Mouse (Mus musculus): Measurements from ENCODE around the gene Mtmr4. TPM values are rescaled to one million over a fixed set of nuclear protein-coding genes. Genes with fewer than 3 reads are reported as not detected.
A peak's percentile ranks its signal among the peaks of the same experiment; 100 is the strongest.

Mtmr4 gene
- polyA plus RNA-seq, 1 experiment from 2014 or later = 65.1 TPM

- Histone ChIP-seq H3K36me3 (ENCODE audit: control insufficient read depth, insufficient read depth) (no peaks in the 10 kb centered on the region; the same call in 1 of the 2 replicates), H3K27ac (ENCODE audit: low read length) (no peak overlapping the region), H3K27me3 (replicated peaks; ENCODE audit: control insufficient read depth, insufficient read depth, low read length) (no peaks in the 10 kb centered on the region), H3K9me3 (ENCODE audit: control insufficient read depth, low read length) (no peaks in the 10 kb centered on the region), H3K4me2 (ENCODE audit: low read length) (no peak overlapping the region), H3K4me1 (replicated peaks; ENCODE audit: control insufficient read depth, insufficient read depth, low read length) (no peaks in the 10 kb centered on the region), H3K4me3 (replicated peaks; ENCODE audit: low read length) (no peak overlapping the region), H3K9ac (replicated peaks; ENCODE audit: low read depth, low read length) (no peak overlapping the region)
- WGBS = 35% methylated on average over 10 of the region's 10 CpGs
- ATAC-seq = no peak
Measured at GRCm38 (mm10) chr11:87629859-87630258, 37.9 kb downstream of the Mtmr4 start.

- 0 out of 2 replicates have a peak, but pooled peaks cover 2% of the 10 kb centered on the region for H3K36me3 ChIP-seq (ENCODE audit: control insufficient read depth, insufficient read depth)
- H3K9me3 ChIP-seq (ENCODE audit: control insufficient read depth, low read length) = no peaks in the 10 kb centered on the region
- H3K4me1 ChIP-seq (replicated peaks; ENCODE audit: control insufficient read depth, insufficient read depth, low read length) = peaks cover 8% of the 10 kb centered on the region
- H3K4me2 ChIP-seq (ENCODE audit: low read length) = peak overlapping the region; percentile 76
- H3K27ac ChIP-seq (ENCODE audit: low read length) = no peak overlapping the region
- ATAC-seq = no peak
- peak overlapping the region; percentile 47 for H3K4me3 ChIP-seq (replicated peaks; ENCODE audit: low read length)
- H3K9ac ChIP-seq (replicated peaks; ENCODE audit: low read depth, low read length) = peak overlapping the region; percentile 75
- H3K27me3 ChIP-seq (replicated peaks; ENCODE audit: control insufficient read depth, insufficient read depth, low read length) = no peaks in the 10 kb centered on the region
- WGBS = 23% methylated on average over 2 of the region's 2 CpGs
Measured at GRCm38 (mm10) chr11:87638793-87639192, 46.8 kb downstream of the Mtmr4 start.

- H3K9ac ChIP-seq (replicated peaks; ENCODE audit: low read depth, low read length) = peak overlapping the region; percentile 75
- no peaks in the 10 kb centered on the region for H3K27me3 ChIP-seq (replicated peaks; ENCODE audit: control insufficient read depth, insufficient read depth, low read length)
- H3K27ac ChIP-seq (ENCODE audit: low read length) = no peak overlapping the region
- H3K36me3 ChIP-seq (ENCODE audit: control insufficient read depth, insufficient read depth) = 0 out of 2 replicates have a peak, but pooled peaks cover 2% of the 10 kb centered on the region
- H3K4me2 ChIP-seq (ENCODE audit: low read length) = peak overlapping the region; percentile 76
- peaks cover 8% of the 10 kb centered on the region for H3K4me1 ChIP-seq (replicated peaks; ENCODE audit: control insufficient read depth, insufficient read depth, low read length)
- no peaks in the 10 kb centered on the region for H3K9me3 ChIP-seq (ENCODE audit: control insufficient read depth, low read length)
- ATAC-seq = 0 out of 2 replicates have a peak, but pooled peaks have one; percentile 52
- WGBS = 1% methylated on average over 29 of the region's 29 CpGs
- peak overlapping the region; percentile 47 for H3K4me3 ChIP-seq (replicated peaks; ENCODE audit: low read length)
Measured at GRCm38 (mm10) chr11:87639206-87639605, 47.2 kb downstream of the Mtmr4 start.

GRCm38 (mm10) chr11:87642865-87643264 lies 50.9 kb downstream of the Mtmr4 start:
- ATAC-seq = no peak

GRCm38 (mm10) chr11:87654693-87655092 lies 62.7 kb downstream of the Mtmr4 start:
- no peaks in the 10 kb centered on the region for H3K9me3 ChIP-seq (ENCODE audit: control insufficient read depth, low read length)
- H3K4me3 ChIP-seq (replicated peaks; ENCODE audit: low read length) = no peak overlapping the region
- H3K9ac ChIP-seq (replicated peaks; ENCODE audit: low read depth, low read length) = no peak overlapping the region
- H3K4me1 ChIP-seq (replicated peaks; ENCODE audit: control insufficient read depth, insufficient read depth, low read length) = no peaks in the 10 kb centered on the region
- no peaks in the 10 kb centered on the region for H3K27me3 ChIP-seq (replicated peaks; ENCODE audit: control insufficient read depth, insufficient read depth, low read length)
- WGBS = 84% methylated on average over 5 of the region's 5 CpGs
- H3K4me2 ChIP-seq (ENCODE audit: low read length) = no peak overlapping the region
- ATAC-seq = no peak
- H3K36me3 ChIP-seq (ENCODE audit: control insufficient read depth, insufficient read depth) = no peaks in the 10 kb centered on the region
- H3K27ac ChIP-seq (ENCODE audit: low read length) = no peak overlapping the region

More at GRCm38 (mm10) chr11:87642865-87643264, 50.9 kb downstream of the Mtmr4 start:
- H3K36me3 ChIP-seq (ENCODE audit: control insufficient read depth, insufficient read depth) = no peaks in the 10 kb centered on the region
- H3K9me3 ChIP-seq (ENCODE audit: control insufficient read depth, low read length) = no peaks in the 10 kb centered on the region
- no peak overlapping the region for H3K9ac ChIP-seq (replicated peaks; ENCODE audit: low read depth, low read length)
- peaks cover 8% of the 10 kb centered on the region for H3K4me1 ChIP-seq (replicated peaks; ENCODE audit: control insufficient read depth, insufficient read depth, low read length)
- H3K4me2 ChIP-seq (ENCODE audit: low read length) = no peak overlapping the region
- no peak overlapping the region for H3K27ac ChIP-seq (ENCODE audit: low read length)
- H3K27me3 ChIP-seq (replicated peaks; ENCODE audit: control insufficient read depth, insufficient read depth, low read length) = no peaks in the 10 kb centered on the region
- H3K4me3 ChIP-seq (replicated peaks; ENCODE audit: low read length) = no peak overlapping the region

- peaks cover 7% of the 10 kb centered on the region for H3K4me1 ChIP-seq (replicated peaks; ENCODE audit: control insufficient read depth, insufficient read depth, low read length)
- ATAC-seq = no peak
- no peaks in the 10 kb centered on the region for H3K36me3 ChIP-seq (ENCODE audit: control insufficient read depth, insufficient read depth)
- no peak overlapping the region for H3K9ac ChIP-seq (replicated peaks; ENCODE audit: low read depth, low read length)
- H3K9me3 ChIP-seq (ENCODE audit: control insufficient read depth, low read length) = no peaks in the 10 kb centered on the region
- no peak overlapping the region for H3K4me2 ChIP-seq (ENCODE audit: low read length)
- 82% methylated on average over 7 of the region's 7 CpGs for WGBS
- no peak overlapping the region for H3K27ac ChIP-seq (ENCODE audit: low read length)
- peaks cover 3% of the 10 kb centered on the region; the same call in 1 of the 2 replicates for H3K27me3 ChIP-seq (replicated peaks; ENCODE audit: control insufficient read depth, insufficient read depth, low read length)
- H3K4me3 ChIP-seq (replicated peaks; ENCODE audit: low read length) = no peak overlapping the region
Measured at GRCm38 (mm10) chr11:87659216-87659615, 67.3 kb downstream of the Mtmr4 start.

GRCm38 (mm10) chr11:87662407-87662806 lies 70.4 kb downstream of the Mtmr4 start, which contains the start of gene Rnf43:
Rnf43 (plus strand) TSS chr11:87662722.
- H3K27ac ChIP-seq (ENCODE audit: low read length) = no peak within 1 kb of the TSS
- no peaks in the 10 kb centered on the region for H3K36me3 ChIP-seq (ENCODE audit: control insufficient read depth, insufficient read depth)
- H3K4me2 ChIP-seq (ENCODE audit: low read length) = peak within 1 kb of the TSS; percentile 62
- no peak within 1 kb of the TSS; the same call in 1 of the 2 replicates for H3K9ac ChIP-seq (replicated peaks; ENCODE audit: low read depth, low read length)
- H3K27me3 ChIP-seq (replicated peaks; ENCODE audit: control insufficient read depth, insufficient read depth, low read length) = peaks cover 3% of the 10 kb centered on the region; the same call in 1 of the 2 replicates
- H3K4me1 ChIP-seq (replicated peaks; ENCODE audit: control insufficient read depth, insufficient read depth, low read length) = peaks cover 7% of the 10 kb centered on the region
- ATAC-seq = peak; percentile 68; the same call in 1 of the 2 replicates
- WGBS = 0% methylated on average over 8 of the region's 8 CpGs
- H3K4me3 ChIP-seq (replicated peaks; ENCODE audit: low read length) = peak within 1 kb of the TSS; percentile 42
- no peaks in the 10 kb centered on the region for H3K9me3 ChIP-seq (ENCODE audit: control insufficient read depth, low read length)

GRCm38 (mm10) chr11:87662822-87663221 lies 70.9 kb downstream of the Mtmr4 start:
- Histone ChIP-seq H3K36me3 (ENCODE audit: control insufficient read depth, insufficient read depth) (no peaks in the 10 kb centered on the region), H3K4me2 (ENCODE audit: low read length) (peak overlapping the region; percentile 62), H3K27me3 (replicated peaks; ENCODE audit: control insufficient read depth, insufficient read depth, low read length) (peaks cover 3% of the 10 kb centered on the region; the same call in 1 of the 2 replicates), H3K9me3 (ENCODE audit: control insufficient read depth, low read length) (no peaks in the 10 kb centered on the region), H3K9ac (replicated peaks; ENCODE audit: low read depth, low read length) (no peak overlapping the region), H3K4me3 (replicated peaks; ENCODE audit: low read length) (peak overlapping the region; percentile 42), H3K27ac (ENCODE audit: low read length) (no peak overlapping the region), H3K4me1 (replicated peaks; ENCODE audit: control insufficient read depth, insufficient read depth, low read length) (peaks cover 7% of the 10 kb centered on the region)
- 6% methylated on average over 14 of the region's 14 CpGs for whole genome bisulfite sequencing
- ATAC-seq = no peak

- H3K27me3 ChIP-seq (replicated peaks; ENCODE audit: control insufficient read depth, insufficient read depth, low read length) = peaks cover 3% of the 10 kb centered on the region; the same call in 1 of the 2 replicates
- H3K27ac ChIP-seq (ENCODE audit: low read length) = no peak overlapping the region
- no peaks in the 10 kb centered on the region for H3K9me3 ChIP-seq (ENCODE audit: control insufficient read depth, low read length)
- H3K4me2 ChIP-seq (ENCODE audit: low read length) = no peak overlapping the region
- peaks cover 7% of the 10 kb centered on the region for H3K4me1 ChIP-seq (replicated peaks; ENCODE audit: control insufficient read depth, insufficient read depth, low read length)
- WGBS = 71% methylated on average over 6 of the region's 6 CpGs
- ATAC-seq = no peak
- H3K36me3 ChIP-seq (ENCODE audit: control insufficient read depth, insufficient read depth) = no peaks in the 10 kb centered on the region
- H3K9ac ChIP-seq (replicated peaks; ENCODE audit: low read depth, low read length) = no peak overlapping the region
- H3K4me3 ChIP-seq (replicated peaks; ENCODE audit: low read length) = no peak overlapping the region
Measured at GRCm38 (mm10) chr11:87663948-87664347, 72.0 kb downstream of the Mtmr4 start.

GRCm38 (mm10) chr11:87664521-87664920 lies 72.6 kb downstream of the Mtmr4 start:
- 81% methylated on average over 12 of the region's 12 CpGs for WGBS
- H3K9ac ChIP-seq (replicated peaks; ENCODE audit: low read depth, low read length) = no peak overlapping the region
- no peak for ATAC-seq
- peaks cover 3% of the 10 kb centered on the region; the same call in 1 of the 2 replicates for H3K27me3 ChIP-seq (replicated peaks; ENCODE audit: control insufficient read depth, insufficient read depth, low read length)
- no peak overlapping the region for H3K4me3 ChIP-seq (replicated peaks; ENCODE audit: low read length)
- no peaks in the 10 kb centered on the region for H3K36me3 ChIP-seq (ENCODE audit: control insufficient read depth, insufficient read depth)
- H3K4me2 ChIP-seq (ENCODE audit: low read length) = no peak overlapping the region
- H3K27ac ChIP-seq (ENCODE audit: low read length) = no peak overlapping the region
- H3K4me1 ChIP-seq (replicated peaks; ENCODE audit: control insufficient read depth, insufficient read depth, low read length) = peaks cover 7% of the 10 kb centered on the region
- H3K9me3 ChIP-seq (ENCODE audit: control insufficient read depth, low read length) = no peaks in the 10 kb centered on the region

All from forebrain, embryonic 16.5 days (tissue).